Mouse (Mus musculus) T-helper 17 cell (primary cell): Measurements from ENCODE around the gene Slc38a2.

Experiments
- in situ Hi-C, 2 experiments: fragments of 300-600 bp; cut with MboI, MseI; formaldehyde crosslinking; loops; 1 replicate in 1 of 2; 2 replicates in 1 of 2; pipeline ENCODE4 v1.15.1; 2025; ENCODE audit warnings: high pct_unique_total_duplicates in 2 of 2

Gene Slc38a2

DNA sequence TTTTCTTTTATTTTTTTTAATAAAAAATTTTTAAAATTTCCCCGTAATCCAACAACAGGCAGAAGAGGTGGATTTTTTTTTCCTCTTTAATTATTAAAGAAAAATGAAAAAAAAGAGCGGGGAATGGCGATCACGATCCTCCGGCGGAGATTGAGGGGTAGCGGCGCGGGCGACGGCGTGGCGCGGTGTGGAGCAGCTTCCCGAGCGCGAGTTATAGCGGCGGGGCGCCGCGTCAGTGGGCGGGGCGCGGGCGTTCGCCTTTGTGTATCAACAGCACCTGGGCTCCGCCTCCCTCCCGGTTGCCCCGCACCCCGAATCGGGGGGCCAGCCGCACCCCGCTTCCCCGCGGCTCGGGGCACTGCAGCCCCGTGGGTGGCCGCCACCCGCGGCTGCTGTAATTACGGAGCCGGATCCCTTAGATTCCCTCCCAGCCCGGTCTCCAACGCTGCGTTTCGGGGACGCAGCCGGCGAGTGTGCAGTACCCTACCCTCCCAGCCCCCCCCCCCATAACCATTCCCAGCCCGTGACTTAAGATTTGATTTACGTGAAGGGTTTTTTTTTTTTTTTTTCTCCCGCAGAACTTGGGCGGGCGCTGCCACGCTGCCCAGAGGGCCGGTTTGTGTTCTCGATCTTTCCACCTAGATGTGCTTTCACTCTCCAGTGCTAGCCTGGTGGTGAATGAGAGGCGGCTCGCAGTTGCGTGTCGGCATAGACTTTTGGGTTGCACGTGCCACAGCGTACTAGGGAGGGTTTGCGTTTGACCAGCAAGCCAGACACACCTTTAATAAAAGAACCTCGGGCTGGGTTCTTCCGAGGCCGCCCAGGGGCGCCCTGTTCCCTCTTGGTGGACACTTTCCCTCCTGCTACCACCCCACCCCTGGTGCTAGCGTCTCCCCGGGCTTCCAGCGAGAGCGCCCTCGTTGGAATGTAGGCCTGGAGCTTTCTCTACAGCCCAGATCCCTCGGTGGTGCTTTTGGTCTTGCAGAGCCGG, at the start of gene Slc38a2:
TSS of gene Slc38a2 (minus strand) at position 210 of the 991 bp plus-strand sequence.
- in situ Hi-C loops, result loop anchor here in 1 of 2 experiments (5.0 to 10.0 kb wide), 3 partner anchors 58 to 1392 kb away; partner anchors contain the start of genes Pfkm, Senp1 and Slc38a1

DNA sequence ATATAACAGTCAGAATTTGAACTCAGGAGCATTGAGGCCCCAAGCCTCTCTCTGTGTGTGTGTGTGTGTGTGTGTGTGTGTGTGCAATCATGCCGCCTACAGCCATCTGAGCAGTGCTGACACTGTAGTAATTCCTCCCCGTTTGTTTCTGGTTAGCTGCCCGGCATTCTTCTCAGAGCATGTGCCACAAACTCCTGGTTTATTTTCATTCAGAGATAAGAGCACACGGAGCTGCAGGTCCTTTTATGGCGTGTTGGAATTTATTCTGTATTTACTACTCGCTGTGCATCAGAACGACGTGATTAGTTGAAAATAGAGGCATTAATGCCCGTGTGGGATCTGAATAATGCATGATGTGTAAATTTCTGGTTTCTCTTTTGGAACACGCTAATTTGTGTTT, 49.6 kb upstream of the Slc38a2 start:
- in situ Hi-C loops, result no loop called here

GRCm38 (mm10) chr15:96747551-96747950, 48.0 kb upstream of the Slc38a2 start:
- in situ Hi-C loops, result no loop called here

DNA sequence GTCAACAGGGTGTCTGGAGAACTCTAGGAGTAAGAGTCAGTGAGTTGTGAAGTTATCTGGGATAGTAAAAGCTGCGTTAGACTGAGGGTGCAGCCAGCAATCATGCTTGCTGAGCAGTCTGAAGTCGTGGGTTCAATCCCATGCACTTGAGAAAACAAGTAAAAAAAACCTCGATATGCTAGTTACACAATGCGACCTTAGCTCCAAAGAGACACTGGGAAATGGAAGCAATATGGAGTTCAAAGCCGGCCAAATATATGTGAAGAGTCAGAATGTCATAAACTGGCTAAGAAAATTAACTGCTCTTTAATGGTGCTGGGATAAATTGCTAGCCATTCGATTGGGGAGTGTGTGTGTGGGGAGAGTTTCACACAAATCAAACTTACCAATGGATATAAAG, 47.5 kb upstream of the Slc38a2 start:
- in situ Hi-C loops, result no loop called here

GRCm38 (mm10) chr15:96745299-96745698, 45.8 kb upstream of the Slc38a2 start:
- in situ Hi-C loops, result no loop called here

DNA sequence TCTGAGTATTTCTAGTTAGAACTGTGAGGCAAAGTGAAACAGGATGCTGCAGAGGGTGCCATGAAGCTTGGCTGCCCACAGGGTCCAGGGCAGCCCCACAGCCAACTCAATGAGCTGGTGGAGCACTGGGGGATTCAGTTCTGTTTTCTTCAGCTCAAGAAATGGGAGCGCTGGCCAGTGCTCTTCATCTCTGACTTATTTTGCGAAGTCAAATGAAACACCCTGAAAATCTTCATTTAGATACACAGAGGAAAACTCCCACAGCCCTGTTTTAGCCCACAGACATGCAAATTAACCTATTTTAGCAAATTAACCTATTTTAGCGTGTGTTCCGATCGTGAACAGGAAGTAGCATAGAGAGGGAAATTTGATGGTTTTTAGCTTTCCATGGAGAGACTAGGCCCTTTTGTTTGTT, 45.4 kb upstream of the Slc38a2 start:
- in situ Hi-C loops, result no loop called here

- in situ Hi-C loops, result no loop called here
Measured at GRCm38 (mm10) chr15:96744153-96744881, 44.8 kb upstream of the Slc38a2 start.

- in situ Hi-C loops, result no loop called here
Measured at GRCm38 (mm10) chr15:96743257-96743656, 43.7 kb upstream of the Slc38a2 start.

- in situ Hi-C loops, result no loop called here
Measured at GRCm38 (mm10) chr15:96742591-96743241, 43.2 kb upstream of the Slc38a2 start.

DNA sequence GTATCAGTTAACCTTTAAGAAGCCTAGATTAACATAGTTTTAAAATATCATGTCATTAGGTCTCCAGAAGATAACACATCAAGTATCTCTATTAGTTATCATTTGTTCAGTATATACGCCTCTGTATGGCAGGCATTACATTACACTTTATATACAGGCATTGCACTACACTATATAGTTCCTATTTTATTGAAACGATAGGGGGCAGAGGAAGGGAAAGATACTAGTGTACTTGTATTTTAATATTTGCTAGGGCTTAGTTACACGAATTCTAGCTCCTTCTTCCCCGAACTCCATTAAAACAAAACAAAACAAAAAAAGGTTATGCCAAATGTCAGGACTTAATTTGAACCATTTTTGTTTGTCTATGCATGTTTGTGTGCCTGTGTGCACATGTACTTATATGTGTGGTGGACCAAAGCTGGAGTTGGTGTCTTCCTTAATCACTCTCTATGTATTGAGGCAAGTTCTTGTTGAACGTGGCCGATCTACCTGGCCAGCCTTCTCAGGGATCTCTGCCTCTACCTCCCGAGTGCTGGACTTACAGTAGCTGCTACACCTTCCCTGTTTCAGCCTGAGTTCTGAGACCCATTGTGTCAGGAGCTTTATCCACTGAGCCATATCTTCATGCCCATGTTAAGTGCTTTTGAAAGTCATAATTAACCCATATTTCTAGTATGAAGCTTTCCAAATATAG, 41.5 kb upstream of the Slc38a2 start:
- in situ Hi-C loops, result no loop called here

GRCm38 (mm10) chr15:96740091-96740490, 40.6 kb upstream of the Slc38a2 start:
- in situ Hi-C loops, result no loop called here

DNA sequence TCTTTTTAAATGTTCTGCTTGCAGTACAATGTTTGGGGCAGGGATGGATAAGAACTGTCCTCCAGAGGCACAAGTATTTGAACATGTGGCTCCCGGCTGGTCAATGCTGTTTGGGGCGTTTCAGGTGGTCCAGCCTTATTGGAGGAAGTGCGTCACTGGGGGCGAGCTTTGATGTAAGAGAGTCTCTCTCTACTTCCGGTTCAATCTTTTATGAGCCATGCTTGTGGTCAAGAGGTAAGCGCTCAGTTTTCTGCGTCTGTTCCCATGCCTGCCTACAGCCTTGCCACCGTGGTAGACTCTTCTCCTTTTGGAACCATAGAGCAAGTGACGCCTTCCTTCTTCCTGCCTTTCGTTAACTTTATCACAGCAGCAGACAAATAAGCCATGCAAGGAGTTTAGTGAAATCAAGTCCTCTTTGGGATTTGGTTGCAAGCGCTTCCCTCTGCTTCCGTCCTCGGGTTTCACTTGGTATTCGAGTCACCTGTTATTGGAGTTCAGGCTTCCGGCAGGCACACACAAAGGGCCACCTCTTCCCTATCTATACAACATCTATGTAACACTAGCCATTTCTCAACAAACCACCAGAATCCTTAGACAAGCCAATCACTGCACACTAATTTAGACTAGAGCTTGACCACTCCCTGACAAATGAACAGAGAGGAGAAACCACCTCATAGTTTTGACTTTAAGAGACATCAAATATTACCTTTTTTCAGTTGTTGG, 37.3 kb upstream of the Slc38a2 start:
- in situ Hi-C loops, result no loop called here

GRCm38 (mm10) chr15:96735562-96736160, 36.1 kb upstream of the Slc38a2 start:
- in situ Hi-C loops, result no loop called here

DNA sequence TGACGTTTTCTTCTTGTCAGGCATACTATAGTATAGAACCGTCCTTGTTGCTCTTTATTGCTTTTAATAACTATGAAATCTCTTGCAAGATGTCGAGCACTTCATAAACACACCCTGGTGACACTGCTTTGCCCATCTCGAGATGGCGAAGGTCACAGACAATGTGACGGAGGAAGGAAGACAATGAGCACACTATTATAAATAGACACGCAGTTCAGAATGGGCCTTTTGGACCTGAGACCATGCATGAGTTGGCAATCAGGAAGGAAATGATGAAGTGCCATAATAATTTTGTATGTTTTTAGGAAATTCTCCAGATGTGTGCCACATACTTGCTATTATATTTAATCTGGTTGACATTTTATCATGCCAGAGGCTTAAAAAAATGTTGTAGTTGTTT, 34.9 kb upstream of the Slc38a2 start:
- in situ Hi-C loops, result no loop called here

DNA sequence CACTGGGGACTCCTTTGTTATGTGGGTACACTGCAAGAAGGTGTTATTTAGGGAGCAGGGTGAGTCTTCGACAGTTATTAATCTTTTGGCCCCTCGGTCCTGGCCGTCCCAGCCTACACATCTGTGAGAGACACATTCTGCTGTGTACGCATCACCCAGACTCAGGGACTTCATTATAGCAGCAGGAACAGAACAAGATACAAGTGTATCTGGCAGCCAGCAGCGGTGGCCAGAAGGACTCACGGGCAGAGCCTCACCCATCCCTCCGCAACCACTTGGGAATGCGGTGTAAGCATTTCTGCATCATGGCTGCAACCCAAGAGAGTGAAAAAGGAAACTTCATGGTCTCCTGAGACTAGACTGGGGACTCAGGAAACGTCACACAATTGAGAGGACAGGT, 30.9 kb upstream of the Slc38a2 start:
- in situ Hi-C loops, result no loop called here

DNA sequence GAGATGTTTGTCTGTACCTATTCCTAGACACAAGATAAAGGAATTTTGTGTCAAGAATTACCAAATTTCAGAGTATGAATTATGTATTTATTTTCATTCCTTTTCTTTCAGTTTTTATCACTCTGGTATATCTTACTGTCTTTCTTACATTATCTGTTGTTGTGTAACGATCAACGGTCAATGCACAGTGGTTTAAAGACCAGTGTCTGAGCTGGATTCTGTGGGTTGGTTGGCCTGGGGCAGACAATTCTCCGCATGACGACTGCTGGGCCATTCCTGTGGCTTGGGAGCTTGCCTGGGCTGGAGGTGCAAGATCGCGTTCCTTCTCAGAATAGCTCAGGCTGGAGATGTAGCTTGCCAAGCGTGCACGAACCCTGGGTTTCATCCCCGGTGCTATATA, 30.3 kb upstream of the Slc38a2 start:
- in situ Hi-C loops, result no loop called here

DNA sequence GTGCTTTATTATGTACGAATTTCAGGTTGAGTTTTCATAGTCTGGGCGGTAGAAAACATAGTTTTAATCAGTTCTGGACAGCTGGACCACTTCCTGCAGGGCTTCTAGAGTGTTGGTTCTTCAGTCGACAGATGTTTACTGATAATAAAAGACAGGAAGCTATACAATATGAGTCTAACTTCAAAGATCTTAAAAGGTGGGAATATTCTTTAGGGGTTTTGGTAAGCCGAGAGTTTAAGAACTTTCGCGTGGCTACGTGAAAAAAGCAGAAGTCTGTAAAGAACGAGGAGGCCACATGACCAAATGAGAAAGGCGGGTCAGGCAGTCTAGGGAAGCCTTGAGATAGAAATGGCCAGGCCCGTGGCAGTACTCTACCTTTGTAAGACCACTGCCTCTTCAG, 29.5 kb upstream of the Slc38a2 start:
- in situ Hi-C loops, result no loop called here

DNA sequence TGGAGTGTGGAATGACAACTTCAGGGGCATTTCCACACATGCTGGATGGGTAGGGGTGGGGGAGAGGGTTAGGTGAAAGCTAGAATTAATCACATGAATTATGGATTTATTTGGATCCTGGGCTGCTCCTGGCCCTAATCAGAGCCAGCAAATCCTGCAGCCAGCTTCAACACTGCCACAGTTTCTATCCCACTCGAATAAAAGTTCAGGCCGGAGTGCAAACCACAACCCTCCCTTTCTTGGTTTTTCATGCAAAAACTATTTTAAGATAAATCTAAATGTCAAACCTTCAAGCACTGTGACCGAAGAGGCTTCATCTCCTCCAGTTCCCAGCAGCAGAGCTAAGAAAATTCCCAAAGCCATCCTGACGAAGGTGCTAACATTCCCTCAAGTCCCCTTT, 28.8 kb upstream of the Slc38a2 start:
- in situ Hi-C loops, result no loop called here

- in situ Hi-C loops, result loop anchor here in 1 of 2 experiments (5.0 kb wide), 1 partner anchor 223 kb away; no protein-coding TSS in a partner anchor
Measured at GRCm38 (mm10) chr15:96724506-96724905, 25.0 kb upstream of the Slc38a2 start.

DNA sequence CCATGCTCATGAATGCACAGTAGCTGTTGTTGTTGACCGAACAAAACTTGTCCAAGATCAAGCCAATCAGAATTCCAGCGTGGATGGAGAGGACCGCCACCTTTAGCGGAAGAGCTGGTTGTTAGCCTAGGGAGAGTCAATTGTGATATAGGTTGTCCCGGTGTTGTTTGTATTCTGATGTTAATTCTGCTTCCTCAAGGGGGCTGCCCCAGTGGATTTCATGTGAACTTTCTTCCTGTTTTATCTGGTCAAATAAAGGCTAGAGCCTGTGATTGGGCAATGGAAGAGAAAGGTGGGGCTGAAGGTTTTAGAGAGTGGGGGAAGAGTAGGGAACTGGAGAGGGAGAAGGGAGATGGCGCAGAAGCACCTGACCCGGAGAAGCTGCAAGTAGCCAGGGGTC, 22.7 kb upstream of the Slc38a2 start:
- in situ Hi-C loops, result loop anchor here in 1 of 2 experiments (5.0 kb wide), 1 partner anchor 225 kb away; no protein-coding TSS in a partner anchor
